Mouse (Mus musculus) layer of hippocampus, adult 18-20 months (tissue): ENCODE measurements at regions not wholly inside any gene's neighbourhood (a gene's known extent, or its start where the extent isn't known, plus 50 kb on each side); places are given as distances from the start of the nearest gene placed in this dataset.

Experiments used
- DNase-seq, 2 experiments: peaks; one replicate each; pipeline ENCODE4 v3.0.0; 2022; ENCODE audit warnings: low spot score in 2 of 2

- peak; percentile 22 to 77 for DNase-seq
These were observed 355.1 kb upstream of the Smarca2 start for GRCm38 (mm10) chr19:26249751-26250150.

- DNase-seq: no peak
These were observed 346.2 kb upstream of the Smarca2 start for GRCm38 (mm10) chr19:26258677-26259076.

DNA sequence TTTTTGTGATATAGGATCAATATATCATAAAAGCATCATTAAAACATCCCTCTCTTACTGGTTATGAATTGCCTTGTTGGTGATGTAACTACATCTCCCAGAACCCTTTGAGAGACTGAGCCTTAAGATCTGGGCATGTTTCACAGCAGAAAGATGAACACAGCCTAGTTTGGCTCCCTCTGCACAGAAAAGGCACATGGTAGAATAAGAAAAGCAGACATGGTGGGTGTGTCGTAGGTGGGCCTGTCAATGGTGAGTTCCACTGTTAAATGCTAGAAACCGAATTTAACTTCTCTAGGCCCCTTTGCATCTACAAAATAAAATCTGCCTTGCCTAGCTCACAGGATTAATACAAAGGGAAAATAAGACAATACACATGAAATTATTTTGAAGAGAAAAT is 343.3 kb upstream of the Smarca2 start:
- DNase-seq: peak; percentile 3 to 45

DNA sequence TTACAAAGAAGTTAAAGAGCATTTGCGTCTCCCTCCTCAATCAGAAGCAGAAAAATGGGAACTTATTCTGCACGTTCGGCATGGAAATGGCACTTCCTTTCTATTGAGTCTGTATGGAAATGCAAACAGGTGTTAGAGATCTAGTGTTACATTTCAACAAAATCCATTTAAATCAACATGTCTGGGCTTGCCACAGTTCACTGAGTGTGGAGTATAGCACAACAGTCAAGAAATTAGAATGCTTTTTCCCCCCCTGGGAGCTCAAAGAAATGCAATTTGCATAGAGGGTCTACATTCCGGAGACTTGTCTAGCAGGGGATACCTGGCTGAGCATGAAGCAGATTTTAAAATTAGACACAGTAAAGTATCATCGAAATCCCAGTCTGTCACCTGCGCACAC is 308.5 kb upstream of the Smarca2 start:
- DNase-seq: no peak

DNA sequence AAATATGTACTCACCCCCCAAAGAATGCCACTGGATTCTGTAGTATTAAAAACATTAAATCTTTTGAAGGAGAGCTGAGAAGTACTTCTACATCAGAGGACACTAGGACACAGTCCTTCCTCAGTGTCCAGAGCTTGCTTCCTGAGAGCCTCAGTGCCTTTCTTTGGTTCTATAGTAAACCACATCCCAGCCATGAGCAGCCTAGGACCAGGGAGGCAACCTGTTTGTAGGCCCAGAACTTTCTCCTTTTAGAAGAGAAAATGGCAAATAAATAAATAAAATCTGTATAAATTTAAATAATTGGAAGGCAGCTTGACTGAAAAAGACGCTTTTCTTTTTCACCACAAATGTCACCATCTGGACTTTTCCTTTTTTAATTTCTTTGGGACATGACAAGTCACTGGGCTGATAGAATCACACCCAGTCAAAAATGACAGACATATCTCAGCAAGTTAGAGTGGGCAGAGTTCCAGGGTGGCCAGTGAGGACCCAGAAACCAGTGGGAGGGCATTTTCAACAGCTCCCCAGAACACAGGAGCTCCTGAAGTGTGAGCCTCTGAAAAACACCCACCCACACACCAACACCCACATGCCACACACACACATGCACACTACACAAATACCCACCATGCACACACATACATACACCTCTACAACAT is 296.2 kb upstream of the Smarca2 start:
- peak in 1 of 2 experiments; percentile 15 for DNase-seq

DNA sequence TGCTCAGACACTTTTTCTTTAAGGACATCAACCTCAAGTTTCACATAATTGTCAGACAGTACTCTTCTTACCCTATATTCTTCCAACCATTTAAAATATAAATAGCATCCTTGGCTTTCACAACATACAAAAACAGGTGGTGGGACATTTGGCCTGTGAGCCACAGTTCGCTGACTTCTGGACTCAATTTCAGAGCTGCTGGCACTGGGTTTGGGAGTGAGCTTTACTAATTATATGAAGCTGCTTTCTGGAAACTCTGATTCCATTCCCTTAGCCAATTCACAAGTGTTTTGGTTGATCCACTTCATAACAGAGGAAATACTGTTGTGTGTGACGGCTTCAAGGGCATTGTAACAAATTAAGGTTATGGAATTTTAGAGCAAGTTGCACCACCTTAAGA is 285.9 kb upstream of the Smarca2 start:
- DNase-seq: peak in 1 of 2 experiments; percentile 10

DNA sequence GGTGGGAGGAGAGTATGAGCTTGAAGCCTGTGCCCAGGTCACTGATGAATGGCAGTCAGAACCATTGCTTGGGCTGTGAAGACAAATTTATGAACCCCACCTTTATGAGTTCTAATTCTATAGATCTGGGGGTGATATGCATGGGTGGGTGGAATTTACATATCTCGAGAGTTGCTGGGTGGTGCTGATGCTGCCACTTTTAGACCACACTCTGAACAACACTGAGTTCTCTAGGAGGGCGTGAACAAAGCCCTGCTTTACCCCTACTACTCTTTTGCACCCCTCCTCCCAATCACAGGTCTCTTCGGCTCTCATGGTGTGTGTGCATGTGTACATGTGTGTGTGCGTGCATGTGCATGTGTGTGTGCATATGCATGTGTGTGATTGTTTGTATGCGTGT is 281.2 kb upstream of the Smarca2 start:
- no peak for DNase-seq

DNA sequence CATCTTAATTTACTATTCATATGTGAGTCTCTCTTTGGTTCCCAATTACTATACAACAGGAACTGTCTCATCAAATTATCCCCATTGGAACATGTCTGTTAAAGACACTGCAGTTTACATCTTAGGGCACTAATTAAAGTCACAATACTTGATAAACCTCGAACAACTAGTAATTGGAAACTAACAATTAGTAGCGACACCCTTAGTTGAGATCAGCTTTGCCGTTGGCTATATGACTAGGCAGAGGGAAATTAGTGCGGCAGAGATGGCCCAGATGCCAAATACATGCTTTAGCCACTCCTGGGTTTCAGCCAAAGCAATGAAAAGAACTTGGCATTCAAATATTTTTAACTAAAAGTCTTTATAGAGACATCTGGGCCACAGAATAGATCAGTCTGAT is 265.7 kb upstream of the Smarca2 start:
- DNase-seq: no peak

GRCm38 (mm10) chr19:26340155-26340554 is 264.7 kb upstream of the Smarca2 start:
- no peak for DNase-seq

DNA sequence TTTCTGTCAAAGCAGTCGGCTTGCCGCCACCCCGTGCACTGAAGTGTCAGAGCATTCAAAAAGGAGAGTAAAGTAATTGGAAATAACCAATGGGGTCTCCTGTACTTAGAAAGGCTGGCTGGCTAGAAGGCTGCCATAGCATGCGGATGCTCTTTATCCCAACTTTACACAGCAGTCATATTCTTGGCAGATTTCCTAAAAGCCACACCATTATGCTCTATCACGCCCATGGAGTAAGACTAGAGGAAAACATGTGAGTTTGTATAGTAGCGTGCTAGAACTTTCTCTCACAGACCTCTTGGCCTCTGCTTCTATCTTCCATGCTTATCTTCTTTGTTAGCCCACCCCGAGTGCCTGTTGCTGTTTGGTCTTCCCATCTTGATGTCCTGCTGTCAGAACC is 249.8 kb upstream of the Smarca2 start:
- no peak for DNase-seq

- peak in 1 of 2 experiments; percentile 57 for DNase-seq
These were observed 220.9 kb upstream of the Smarca2 start for GRCm38 (mm10) chr19:26383961-26384381.

DNA sequence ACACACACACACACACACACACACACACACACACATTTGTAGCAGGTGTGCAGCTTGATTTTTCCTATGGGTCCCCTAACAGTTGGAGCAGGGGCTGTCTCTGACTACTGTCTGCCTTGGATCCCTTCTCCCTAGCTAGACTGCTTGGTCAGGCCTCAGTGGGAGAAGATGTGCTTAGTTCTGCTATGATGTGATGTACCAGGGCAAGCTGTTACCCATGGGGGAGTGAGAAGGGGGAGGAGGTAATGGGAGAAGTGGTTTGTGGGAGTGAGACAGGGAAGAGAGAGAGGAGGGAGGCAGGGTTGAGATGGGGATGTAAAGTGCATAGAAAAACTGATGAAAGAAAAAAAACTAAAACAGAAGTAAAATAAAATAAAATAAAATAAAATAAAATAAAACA is 218.8 kb upstream of the Smarca2 start:
- DNase-seq: peak in 1 of 2 experiments; percentile 9

GRCm38 (mm10) chr19:26412684-26413083 is 192.2 kb upstream of the Smarca2 start:
- DNase-seq: no peak

DNA sequence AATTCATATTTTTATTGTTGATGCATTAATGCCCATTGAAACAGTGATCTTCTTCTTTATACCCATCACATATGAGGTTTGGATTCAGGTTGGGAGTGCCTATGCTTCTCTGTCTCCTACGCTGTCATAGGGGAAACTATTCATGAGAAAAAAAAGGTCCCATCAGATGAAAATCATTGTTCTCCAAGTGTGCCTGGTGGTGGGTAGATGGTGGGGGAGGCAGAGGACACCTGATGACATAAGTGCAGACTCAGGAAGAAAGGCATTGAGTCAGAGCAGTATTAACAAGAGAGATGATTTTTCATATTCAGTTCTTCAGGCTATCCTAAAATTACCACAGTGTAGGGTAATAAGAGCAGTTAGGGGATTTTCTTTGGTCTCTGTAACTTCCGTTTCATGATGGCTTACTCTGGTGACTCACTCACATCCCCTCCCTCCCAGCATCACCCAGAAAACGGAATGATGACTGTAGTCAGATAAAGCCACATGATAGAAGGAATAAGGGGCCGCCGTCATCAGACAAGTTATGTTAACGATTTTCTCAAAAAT is 190.3 kb upstream of the Smarca2 start:
- DNase-seq: no peak

DNA sequence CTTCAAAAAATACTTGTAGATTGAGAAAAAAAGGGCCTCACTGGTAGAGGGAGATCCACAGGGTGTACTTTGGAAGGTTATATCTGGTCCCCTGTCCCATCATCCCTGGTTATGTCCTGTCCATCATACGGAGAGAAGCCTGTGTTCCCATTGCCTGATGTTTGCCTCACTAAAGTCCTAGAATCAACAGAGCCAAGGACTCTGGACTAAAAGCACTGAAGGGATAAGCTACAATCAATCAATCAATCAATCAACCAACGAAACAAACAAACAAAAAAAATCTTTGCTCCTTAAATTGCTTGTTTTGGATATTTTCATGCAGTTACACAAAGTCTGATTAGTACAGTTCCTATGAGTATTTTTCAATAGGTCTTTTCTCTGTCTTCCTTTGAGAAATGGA is 185.1 kb upstream of the Smarca2 start:
- no peak for DNase-seq

GRCm38 (mm10) chr19:26439163-26439562 is 165.7 kb upstream of the Smarca2 start:
- no peak for DNase-seq

DNA sequence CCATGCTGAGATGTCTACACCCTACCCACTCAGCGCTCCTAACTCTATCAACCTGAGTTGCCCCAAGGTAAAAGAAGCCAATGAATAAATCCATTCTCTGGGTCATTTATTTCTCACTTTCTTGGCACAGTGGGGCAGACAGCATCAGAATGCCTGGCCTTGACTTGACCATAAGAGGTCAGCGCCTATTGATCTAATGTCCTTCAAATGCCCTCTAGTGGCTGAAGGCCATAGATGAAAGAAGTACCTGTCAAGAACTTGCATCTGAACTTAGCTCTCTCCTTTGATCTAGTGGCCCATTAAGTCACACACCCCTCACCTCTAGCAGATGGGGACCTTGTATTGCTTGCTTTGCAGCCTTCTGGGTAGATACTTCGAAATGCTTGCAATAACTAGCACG is 159.5 kb upstream of the Smarca2 start:
- DNase-seq: peak in 1 of 2 experiments; percentile 11

DNA sequence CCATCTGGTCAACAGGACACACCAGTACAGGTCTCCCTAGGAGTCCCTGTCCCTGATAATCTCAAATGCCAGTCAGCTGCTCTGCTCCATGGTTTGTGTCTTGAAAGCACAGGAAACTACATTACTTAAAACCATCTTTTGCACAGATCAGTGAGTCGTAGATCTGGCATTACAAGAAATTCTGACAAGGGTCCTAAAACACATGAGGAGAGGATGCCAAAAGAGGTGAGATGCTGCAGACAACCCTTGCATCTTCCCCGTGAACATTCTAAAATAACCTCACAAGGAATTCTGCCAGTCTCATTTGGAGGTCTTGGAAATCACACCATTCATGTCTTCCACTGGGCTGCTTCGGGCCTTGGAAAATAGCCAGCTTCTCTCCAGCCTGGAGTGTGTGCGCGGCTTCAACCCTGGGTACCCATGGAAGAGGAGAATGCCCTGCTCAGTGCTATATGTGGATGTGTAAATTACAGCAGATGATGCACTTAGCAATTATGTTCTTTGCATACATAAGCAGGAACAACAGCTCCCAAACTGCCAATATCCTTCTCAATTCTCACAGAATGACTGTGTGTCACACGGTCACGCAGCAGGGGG is 157.3 kb upstream of the Smarca2 start:
- peak in 1 of 2 experiments; percentile 13 for DNase-seq

DNA sequence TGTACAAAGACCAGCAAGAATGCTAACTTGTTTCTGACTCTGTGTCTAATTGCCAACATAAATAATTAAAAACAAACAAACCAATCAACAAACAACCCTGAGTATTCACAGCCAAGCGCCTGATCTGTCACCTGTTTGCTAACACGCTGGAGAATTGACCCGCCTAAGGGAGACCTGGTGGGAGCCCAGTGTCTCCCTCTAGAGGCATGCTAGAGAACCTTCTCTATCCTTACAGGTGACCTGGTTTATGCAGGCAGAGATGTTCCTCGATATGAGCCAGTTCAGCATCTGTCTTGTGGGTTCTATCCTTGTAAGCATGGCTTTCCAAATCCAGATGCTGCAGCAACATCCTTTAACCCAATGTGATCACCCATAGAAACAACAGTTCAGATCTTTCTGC is 143.1 kb upstream of the Smarca2 start:
- DNase-seq: no peak

DNA sequence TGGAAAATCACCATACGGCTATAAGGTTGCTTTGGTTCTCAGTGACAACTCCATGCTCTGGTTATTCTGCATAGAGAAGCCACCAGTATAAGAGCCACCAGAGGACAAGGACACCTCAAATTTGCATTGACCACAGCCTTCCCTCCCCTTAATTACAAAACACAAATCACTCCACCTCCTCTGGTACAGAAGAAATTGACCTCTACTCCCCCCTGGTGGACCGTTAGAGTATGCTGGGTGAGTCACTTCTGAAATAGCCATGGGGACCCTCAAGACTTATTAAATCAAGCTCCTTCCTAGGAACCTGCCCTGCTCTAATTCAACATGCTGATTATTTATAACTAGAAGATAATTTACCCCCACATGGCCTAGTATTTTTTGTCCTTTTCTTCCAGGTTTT is 139.6 kb upstream of the Smarca2 start:
- DNase-seq: peak in 1 of 2 experiments; percentile 21

GRCm38 (mm10) chr19:26466244-26466643 is 138.6 kb upstream of the Smarca2 start:
- DNase-seq: no peak

DNA sequence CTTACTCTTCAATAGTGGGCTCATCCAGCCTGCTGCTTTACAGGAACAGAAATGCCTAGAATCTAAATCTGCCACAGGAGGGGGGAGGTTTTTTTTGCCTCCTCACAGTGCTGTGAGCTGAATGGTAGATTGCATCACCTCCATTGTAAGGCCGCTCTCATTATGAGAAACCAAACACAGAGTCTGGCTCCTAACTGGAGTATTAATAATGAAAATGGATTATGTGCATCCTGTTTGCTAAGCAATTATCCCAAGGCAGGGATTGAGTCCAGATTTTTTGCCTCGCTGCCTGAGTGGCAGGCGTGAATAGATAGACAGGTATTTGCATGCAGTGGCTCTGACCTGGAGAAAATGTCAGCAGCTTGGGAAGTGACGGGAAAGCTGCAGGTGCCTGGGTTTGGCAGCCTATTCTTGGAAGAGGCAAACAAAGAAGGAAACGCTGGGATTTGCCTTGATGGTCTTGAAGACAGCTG is 137.6 kb upstream of the Smarca2 start:
- peak in 1 of 2 experiments; percentile 27 for DNase-seq

GRCm38 (mm10) chr19:26472659-26473058 is 132.2 kb upstream of the Smarca2 start:
- no peak for DNase-seq
